Mouse (Mus musculus): ENCODE results near the gene Ackr4. TPM values are rescaled to one million over a fixed set of nuclear protein-coding genes. Genes with fewer than 3 reads are reported as not detected.
A peak's percentile ranks its signal among the peaks of the same experiment; 100 is the strongest.

Ackr4 gene
- total RNA-seq, 2 experiments from 2014 or later: 1.1 to 3.8 TPM

DNA sequence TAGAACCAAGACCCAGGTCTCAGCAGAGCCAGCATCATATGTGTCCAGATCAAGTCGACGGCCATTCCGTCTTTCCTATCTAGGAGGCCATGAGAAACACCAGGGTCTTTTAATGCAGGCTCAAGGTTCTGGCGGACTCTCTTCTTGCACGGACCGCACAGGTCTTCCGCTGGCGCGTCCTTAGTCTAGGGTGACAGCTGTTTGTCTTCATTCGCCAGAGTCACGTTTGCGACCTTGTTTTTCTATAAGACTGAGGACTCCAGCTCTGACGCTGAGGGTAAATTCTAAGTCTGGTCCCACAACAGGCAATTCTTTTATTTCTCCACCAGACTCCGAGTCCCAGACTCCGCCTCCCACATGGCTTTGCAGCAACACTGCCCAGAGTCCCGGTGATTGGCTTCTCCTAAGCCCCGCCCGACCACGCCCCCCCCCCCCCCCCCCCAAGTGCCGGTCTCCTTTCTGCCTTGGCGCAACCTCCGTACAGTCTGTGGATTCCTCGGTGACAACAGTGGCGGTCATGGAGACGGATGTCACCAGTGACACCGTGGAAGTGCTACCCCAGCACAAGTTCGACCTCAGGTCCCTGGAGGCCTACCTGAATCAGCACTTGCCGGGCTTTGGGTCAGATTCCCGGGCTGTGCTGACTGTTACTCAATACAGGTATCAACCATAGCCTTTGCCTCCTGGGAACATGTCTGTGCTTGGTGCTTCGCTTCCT, 63.3 kb downstream of the Ackr4 start, which contains the start of gene Acad11:
Gene Acad11 (plus strand): TSS at position 134 of the 718 bp plus-strand sequence.
- peak; percentile 93 for ATAC-seq (replicated peaks; ENCODE audit: low FRiP score, poor library complexity, severe bottlenecking)

DNA sequence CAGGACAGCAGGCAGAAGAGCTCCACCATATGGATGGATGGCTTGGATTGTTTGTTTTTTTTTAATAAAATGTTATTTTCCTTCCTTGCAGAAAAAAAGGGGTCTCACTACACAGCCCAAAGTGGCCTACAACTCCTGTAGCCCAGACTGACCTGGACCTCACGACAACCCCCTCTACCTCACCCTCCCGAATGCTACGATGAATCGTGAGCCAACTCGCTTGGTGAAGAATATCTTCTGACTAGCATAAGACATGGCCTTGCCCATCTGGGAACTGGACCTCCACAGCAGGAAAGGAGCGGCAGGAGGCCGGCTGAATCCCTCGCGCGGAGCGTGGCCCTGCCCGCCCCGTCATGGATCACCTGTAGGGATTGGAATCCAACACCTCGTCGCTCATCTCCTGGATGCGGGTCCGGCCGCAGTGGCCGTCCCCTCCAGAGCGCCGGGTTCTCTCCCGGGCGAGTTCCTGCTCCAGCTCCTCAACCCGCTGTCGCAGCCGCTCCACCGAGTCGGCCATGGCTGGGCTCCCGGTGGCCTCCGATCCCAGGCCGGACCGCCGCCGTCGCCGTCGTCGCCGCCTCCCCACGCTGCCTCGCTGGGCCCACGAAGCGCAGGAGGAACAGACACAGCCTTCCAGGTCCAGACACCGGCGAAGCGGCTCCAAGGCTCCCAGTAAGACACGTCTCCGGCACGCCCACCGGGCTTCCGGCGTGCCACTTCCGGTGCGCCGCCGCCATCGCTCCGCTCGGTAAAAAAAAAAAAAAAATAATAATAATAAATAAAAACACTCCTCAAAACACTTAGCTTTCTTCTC, 64.1 kb downstream of the Ackr4 start, which contains the start of gene Uba5:
Gene Uba5 (minus strand): TSS at position 705 of the 814 bp plus-strand sequence.
- ATAC-seq (replicated peaks; ENCODE audit: low FRiP score, poor library complexity, severe bottlenecking): peak; percentile 89

GRCm38 (mm10) chr9:104051028-104051427, 75.7 kb downstream of the Ackr4 start:
- 0 out of 2 replicates have a peak, but pooled peaks have one; percentile 42 for ATAC-seq (replicated peaks; ENCODE audit: low FRiP score, poor library complexity, severe bottlenecking)

- no peak for ATAC-seq (replicated peaks; ENCODE audit: low FRiP score, poor library complexity, severe bottlenecking)
Measured at GRCm38 (mm10) chr9:104043676-104044075, 83.1 kb downstream of the Ackr4 start.

- no peak for ATAC-seq (replicated peaks; ENCODE audit: low FRiP score, poor library complexity, severe bottlenecking)
Measured at GRCm38 (mm10) chr9:104040362-104040761, 86.4 kb downstream of the Ackr4 start, which contains the start of gene Gm28305. Gene Gm28305 (plus strand): TSS chr9:104040662.

GRCm38 (mm10) chr9:104039742-104040141, 87.0 kb downstream of the Ackr4 start:
- ATAC-seq (replicated peaks; ENCODE audit: low FRiP score, poor library complexity, severe bottlenecking): no peak

GRCm38 (mm10) chr9:104039031-104039695, 87.6 kb downstream of the Ackr4 start:
- ATAC-seq (replicated peaks; ENCODE audit: low FRiP score, poor library complexity, severe bottlenecking): no peak

- no peak for ATAC-seq (replicated peaks; ENCODE audit: low FRiP score, poor library complexity, severe bottlenecking)
Measured at GRCm38 (mm10) chr9:104038266-104038665, 88.5 kb downstream of the Ackr4 start.

- ATAC-seq (replicated peaks; ENCODE audit: low FRiP score, poor library complexity, severe bottlenecking): 0 out of 2 replicates have a peak, but pooled peaks have one; percentile 65
Measured at GRCm38 (mm10) chr9:104035261-104036015, 91.3 kb downstream of the Ackr4 start.

GRCm38 (mm10) chr9:104034718-104035117, 92.0 kb downstream of the Ackr4 start:
- ATAC-seq (replicated peaks; ENCODE audit: low FRiP score, poor library complexity, severe bottlenecking): no peak

DNA sequence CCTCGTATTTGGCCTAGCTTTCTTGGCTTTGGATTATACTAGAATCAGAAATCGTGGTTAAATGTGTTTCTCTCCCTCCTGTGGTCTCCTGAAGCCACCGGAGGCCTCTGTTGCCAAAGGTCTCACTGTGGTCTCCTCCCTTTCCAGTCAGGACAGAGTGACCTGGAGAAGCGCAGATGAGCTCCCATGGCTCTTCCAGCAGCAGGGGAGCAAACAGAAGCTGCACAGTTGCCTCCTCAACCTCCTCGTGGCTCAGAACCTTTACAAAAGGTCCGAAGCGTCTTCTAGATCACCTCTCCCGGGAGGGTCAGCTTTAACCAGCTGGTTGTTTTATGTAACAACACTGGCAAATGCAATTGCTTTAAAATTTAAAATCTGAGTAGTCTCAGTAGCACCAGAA, 92.5 kb downstream of the Ackr4 start:
- ATAC-seq (replicated peaks; ENCODE audit: low FRiP score, poor library complexity, severe bottlenecking): no peak

Other genes starting within 250 kb of the Ackr4 start
- gene Nphp3, start 124.4 kb downstream of the Ackr4 start, total RNA-seq (2015; ENCODE audit: low replicate concordance): not detected in 2 replicates
- 2.7 TPM in 1 of 2 replicates, not detected in the other for gene Nphp3, start 124.4 kb downstream of the Ackr4 start, total RNA-seq (2017; ENCODE audit: low replicate concordance)
- gene Gm28305, start 86.3 kb downstream of the Ackr4 start, total RNA-seq (2015; ENCODE audit: low replicate concordance): not detected in 2 replicates
- gene Gm28305, start 86.3 kb downstream of the Ackr4 start, total RNA-seq (2017; ENCODE audit: low replicate concordance): not detected in 2 replicates
- gene Uba5, start 63.8 kb downstream of the Ackr4 start, total RNA-seq (2015; ENCODE audit: low replicate concordance): 5.0 and 13.8 TPM in 2 replicates
- gene Uba5, start 63.8 kb downstream of the Ackr4 start, total RNA-seq (2017; ENCODE audit: low replicate concordance): 7.1 and 10.8 TPM in 2 replicates
- 2.1 and 3.6 TPM in 2 replicates for gene Acad11, start 63.6 kb downstream of the Ackr4 start, total RNA-seq (2015; ENCODE audit: low replicate concordance)
- 3.5 and 3.9 TPM in 2 replicates for gene Acad11, start 63.6 kb downstream of the Ackr4 start, total RNA-seq (2017; ENCODE audit: low replicate concordance)
- gene Dnajc13, start 136.0 kb upstream of the Ackr4 start, total RNA-seq (2015; ENCODE audit: low replicate concordance): 26.4 and 27.8 TPM in 2 replicates
- 13.4 and 25.8 TPM in 2 replicates for gene Dnajc13, start 136.0 kb upstream of the Ackr4 start, total RNA-seq (2017; ENCODE audit: low replicate concordance)
- 3.8 and 4.7 TPM in 2 replicates for gene Acpp, start 210.8 kb upstream of the Ackr4 start, total RNA-seq (2015; ENCODE audit: low replicate concordance)
- 1.9 and 2.2 TPM in 2 replicates for gene Acpp, start 210.8 kb upstream of the Ackr4 start, total RNA-seq (2017; ENCODE audit: low replicate concordance)